ENCODE assay signal across 10 mouse cellular contexts in the genomic region with DNA sequence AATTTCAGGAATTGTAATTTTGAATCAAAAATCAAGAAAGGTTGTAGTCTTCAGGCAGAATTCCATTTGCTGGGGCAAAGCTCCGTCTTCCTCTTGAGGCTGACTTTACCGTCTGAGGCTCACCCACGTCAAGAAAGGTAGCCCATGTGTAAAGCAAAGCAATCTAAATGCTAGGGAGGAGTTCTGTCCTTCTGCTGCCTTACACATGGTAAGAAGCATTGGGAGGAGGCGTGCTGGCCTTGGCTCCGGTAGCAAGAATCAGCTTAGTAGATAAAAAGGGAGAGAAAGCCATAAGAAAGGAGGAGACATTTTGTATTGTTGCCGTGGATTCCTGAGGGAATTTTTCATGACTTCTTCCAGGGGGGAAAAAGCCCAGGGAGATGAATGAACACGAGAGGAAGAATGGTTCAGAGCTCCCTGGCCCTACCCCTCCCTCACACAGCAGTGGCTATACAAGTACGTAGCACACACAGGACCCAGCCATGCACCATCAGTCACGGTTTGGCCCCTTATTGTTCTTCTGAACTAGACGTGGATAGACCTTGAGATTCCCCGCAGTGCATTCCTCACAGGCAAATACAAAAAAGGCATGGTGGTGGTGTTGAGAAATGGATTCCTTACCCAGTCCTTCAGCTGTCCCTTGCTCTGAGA. TPM values are rescaled to one million over a fixed set of nuclear protein-coding genes. Genes with fewer than 3 reads are reported as not detected.
DNase-seq lines count a peak whose midpoint lies in the region; ATAC-seq and TF ChIP-seq lines count a peak whose summit lies in the region.
"Had no signal": no experiment of that assay in that cellular context is flagged by ENCODE, and none has a peak within 500 bp of the region (broad histone marks: within the 10 kb centered on the region; RNA-seq: fewer than 3 reads in every experiment).

No protein-coding gene starts in this region.

- no peak overlapping the region for H3K9ac ChIP-seq in heart, embryonic 11.5 days (ENCODE audit: low read depth, low read length)
- no peak overlapping the region for H3K9ac ChIP-seq in lung, embryonic 15.5 days

- TF ChIP-seq POLR2A in small intestine, adult 2 months (IDR thresholded peaks at IDR 0.05; ENCODE audit: low read depth, low read length) = no peak

- no peak for TF ChIP-seq CTCF in small intestine, adult 2 months (IDR thresholded peaks at IDR 0.05; ENCODE audit: extremely low read depth, insufficient read length, insufficient replicate concordance, low read depth, low read length)

- 0 out of 2 replicates have a peak overlapping the region, but pooled peaks have one; percentile 19 for H3K4me2 ChIP-seq in heart, embryonic 11.5 days
- 0 out of 2 replicates have a peak overlapping the region, but pooled peaks have one; percentile 16 for H3K4me2 ChIP-seq in lung, embryonic 15.5 days

- no peak overlapping the region for H3K27ac ChIP-seq in heart, embryonic 11.5 days (ENCODE audit: low read depth, low read length)
- peak overlapping the region; percentile 86 for H3K27ac ChIP-seq in lung, embryonic 15.5 days
- H3K27ac ChIP-seq in small intestine, adult 2 months (ENCODE audit: insufficient read depth, low read depth, low read length) = peak overlapping the region; percentile 49; the same call in 1 of the 2 replicates
- H3K27ac ChIP-seq: forebrain, embryonic 10.5 days; limb, embryonic 10.5 days had no signal

- no peaks in the 10 kb centered on the region for H3K36me3 ChIP-seq in heart, embryonic 11.5 days (ENCODE audit: control insufficient read depth, insufficient read depth, low read length)
- H3K36me3 ChIP-seq in lung, embryonic 15.5 days = no peaks in the 10 kb centered on the region
- H3K36me3 ChIP-seq in small intestine, adult 2 months (ENCODE audit: control insufficient read depth, insufficient read depth, low read length) = no peaks in the 10 kb centered on the region
- H3K36me3 ChIP-seq: forebrain, embryonic 10.5 days; limb, embryonic 10.5 days had no signal

- intact Hi-C loops in heart, postnatal 36 days (cut with DNase I) = no loop called here
- intact Hi-C loops in left cerebral cortex, postnatal 36 days (cut with DNase I) = no loop called here

- no peak for ATAC-seq in heart, embryonic 11.5 days (replicated peaks; ENCODE audit: insufficient number of reproducible peaks, low FRiP score, low TSS enrichment)
- peak; percentile 29; the same call in 1 of the 2 replicates for ATAC-seq in lung, embryonic 15.5 days (ENCODE audit: borderline replicate concordance, extremely low read depth, low FRiP score, low TSS enrichment)

- 58% methylated on average over 11 of the region's 11 CpGs for WGBS in heart, embryonic 11.5 days (ENCODE audit: insufficient replicate concordance)
- WGBS in lung, embryonic 15.5 days = 55% methylated on average over 11 of the region's 11 CpGs
- 80% methylated on average over 11 of the region's 11 CpGs for WGBS in small intestine, adult 2 months

- H3K4me1 ChIP-seq in heart, embryonic 11.5 days (ENCODE audit: control insufficient read depth, insufficient read depth, low read length) = no peaks in the 10 kb centered on the region
- H3K4me1 ChIP-seq in lung, embryonic 15.5 days = peaks cover 22% of the 10 kb centered on the region
- H3K4me1 ChIP-seq in small intestine, adult 2 months (ENCODE audit: control insufficient read depth, insufficient read depth, insufficient read length, low read length) = no peaks in the 10 kb centered on the region; the same call in 1 of the 2 replicates
- H3K4me1 ChIP-seq: limb, embryonic 10.5 days had no signal

- H3K4me3 ChIP-seq in heart, embryonic 11.5 days (ENCODE audit: low read depth, low read length) = no peak overlapping the region
- H3K4me3 ChIP-seq in lung, embryonic 15.5 days = no peak overlapping the region
- H3K4me3 ChIP-seq in small intestine, adult 2 months (ENCODE audit: low read depth, low read length) = no peak overlapping the region
- H3K4me3 ChIP-seq: forebrain, embryonic 10.5 days; limb, embryonic 10.5 days had no signal

- H3K27me3 ChIP-seq in heart, embryonic 11.5 days (ENCODE audit: control insufficient read depth, insufficient read depth, low read length) = no peaks in the 10 kb centered on the region
- no peaks in the 10 kb centered on the region for H3K27me3 ChIP-seq in lung, embryonic 15.5 days
- no peaks in the 10 kb centered on the region for H3K27me3 ChIP-seq in small intestine, adult 2 months (ENCODE audit: control insufficient read depth, insufficient read depth, low read length)

- H3K9me3 ChIP-seq in heart, embryonic 11.5 days (replicated peaks; ENCODE audit: control insufficient read depth, low read length) = no peaks in the 10 kb centered on the region
- H3K9me3 ChIP-seq in lung, embryonic 15.5 days = no peaks in the 10 kb centered on the region
- H3K9me3 ChIP-seq: forebrain, embryonic 10.5 days had no signal

- no peak for DNase-seq in heart, postnatal 36 days
- no peak for DNase-seq in lung, postnatal 36 days
- DNase-seq in embryo, embryonic 11 days = peak; percentile 47
- DNase-seq in layer of hippocampus, postnatal 14 days (ENCODE audit: low spot score in 2 of 2) = no peak
- no peak for DNase-seq in left cerebral cortex, postnatal 36 days (ENCODE audit: low spot score in 2 of 2)

RNA-seq across cellular contexts. Expression of a gene that starts 16.4 kb away (rescaled TPM):
- polyA plus RNA-seq in heart, embryonic 11.5 days (2014; fragmentation: Nextera tagmentation; extraction: Ambion mirVana) = 5.0 and 5.1 TPM in 2 replicates
- 1 to 10 TPM; 2.7 to 3.5 TPM for total RNA-seq in heart, postnatal 36 days (2021)
- 54.0 and 55.0 TPM in 2 replicates for polyA plus RNA-seq in lung, embryonic 15.5 days (2015; fragmentation: Nextera tagmentation; extraction: Ambion mirVana)
- 0.37 and 0.56 TPM in 2 replicates for polyA plus RNA-seq in small intestine, adult 2 months (2012; rRNA removed)
- total RNA-seq in layer of hippocampus, postnatal 14 days (2021) = under 1 TPM; 0.35 to 0.64 TPM
- under 1 TPM; 0.42 to 0.43 TPM for total RNA-seq in left cerebral cortex, postnatal 36 days (2021)
